Comparison of ENCODE assay signal across 12 mouse cellular contexts in the genomic region with DNA sequence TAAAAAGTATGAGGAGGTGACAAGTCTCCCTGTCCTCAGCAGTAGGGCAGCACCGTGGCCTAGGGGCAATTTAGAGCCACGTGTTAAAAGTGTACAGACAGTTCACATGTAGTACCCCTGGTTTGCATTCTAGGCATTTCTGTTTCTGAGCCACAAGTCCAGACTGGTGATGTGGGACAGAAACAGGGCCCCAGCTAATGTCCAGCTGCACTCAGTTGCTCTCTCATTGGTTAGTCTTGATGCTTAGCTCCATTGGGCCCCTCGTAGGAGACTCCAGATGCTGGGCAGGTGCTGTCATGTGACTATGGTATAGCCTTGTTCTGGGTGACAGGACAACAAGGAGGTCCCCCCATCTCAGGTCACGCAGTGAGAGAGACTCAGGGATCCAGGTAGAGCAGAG. TPM values are rescaled to one million over a fixed set of nuclear protein-coding genes. Genes with fewer than 3 reads are reported as not detected.
A peak's percentile ranks its signal among the peaks of the same experiment; 100 is the strongest.
DNase-seq lines count a peak whose midpoint lies in the region; ATAC-seq and TF ChIP-seq lines count a peak whose summit lies in the region.
"Had no signal": no experiment of that assay in that cellular context is flagged by ENCODE, and none has a peak within 500 bp of the region (broad histone marks: within the 10 kb centered on the region; RNA-seq: fewer than 3 reads in every experiment).

No protein-coding gene starts in this region.

- no peaks in the 10 kb centered on the region for H3K9me3 ChIP-seq in hindbrain, embryonic 11.5 days (ENCODE audit: control insufficient read depth, low read length)
- H3K9me3 ChIP-seq in limb, embryonic 15.5 days, result no peaks in the 10 kb centered on the region
- H3K9me3 ChIP-seq in neural tube, embryonic 15.5 days (replicated peaks), result no peaks in the 10 kb centered on the region
- H3K9me3 ChIP-seq: liver, embryonic 15.5 days had no signal

- H3K4me3 ChIP-seq in layer of hippocampus, adult 2 months, result no peak overlapping the region; the same call in 1 of the 2 replicates
- H3K4me3 ChIP-seq in hindbrain, embryonic 11.5 days (ENCODE audit: low read depth, low read length), result no peak overlapping the region
- peak overlapping the region; percentile 9; the same call in 1 of the 2 replicates for H3K4me3 ChIP-seq in limb, embryonic 15.5 days
- no peak overlapping the region for H3K4me3 ChIP-seq in neural tube, embryonic 15.5 days (replicated peaks)
- H3K4me3 ChIP-seq: liver, embryonic 15.5 days had no signal

- H3K4me1 ChIP-seq in hindbrain, embryonic 11.5 days (replicated peaks; ENCODE audit: control insufficient read depth, insufficient read depth, low read length), result peaks cover 27% of the 10 kb centered on the region
- peaks cover 74% of the 10 kb centered on the region for H3K4me1 ChIP-seq in limb, embryonic 15.5 days
- peaks cover 87% of the 10 kb centered on the region for H3K4me1 ChIP-seq in neural tube, embryonic 15.5 days
- H3K4me1 ChIP-seq: liver, embryonic 15.5 days had no signal

- H3K27me3 ChIP-seq in hindbrain, embryonic 11.5 days (ENCODE audit: control insufficient read depth, insufficient read depth, low read length), result no peaks in the 10 kb centered on the region
- no peaks in the 10 kb centered on the region for H3K27me3 ChIP-seq in limb, embryonic 15.5 days
- H3K27me3 ChIP-seq in neural tube, embryonic 15.5 days (replicated peaks), result no peaks in the 10 kb centered on the region

- no peak for DNase-seq in layer of hippocampus, adult 2 months (ENCODE audit: low spot score in 2 of 2)
- no peak for DNase-seq in layer of hippocampus, adult 9-10 months (ENCODE audit: low spot score)
- no peak for DNase-seq in hindbrain, embryonic 11.5 days (ENCODE audit: low spot score)
- no peak for DNase-seq in thymus, postnatal 25 days
- no peak for DNase-seq in lung, postnatal 36 days
- no peak for DNase-seq in adipocyte (ENCODE audit: low spot score)
- DNase-seq: heart, postnatal 36 days; kidney, postnatal 10 days; thymus, postnatal 36 days had no signal

- H3K4me2 ChIP-seq in hindbrain, embryonic 11.5 days (replicated peaks; ENCODE audit: low read depth, low read length), result peak overlapping the region; percentile 25
- peak overlapping the region; percentile 50; the same call in 1 of the 2 replicates for H3K4me2 ChIP-seq in limb, embryonic 15.5 days
- peak overlapping the region; percentile 92 for H3K4me2 ChIP-seq in neural tube, embryonic 15.5 days
- H3K4me2 ChIP-seq: liver, embryonic 15.5 days had no signal

- ATAC-seq in hindbrain, embryonic 11.5 days (ENCODE audit: low FRiP score), result no peak
- no peak for ATAC-seq in limb, embryonic 15.5 days (ENCODE audit: insufficient number of reproducible peaks, low FRiP score, low TSS enrichment, low read depth)
- no peak for ATAC-seq in neural tube, embryonic 15.5 days (ENCODE audit: low FRiP score)

- H3K9ac ChIP-seq in hindbrain, embryonic 11.5 days (ENCODE audit: low read depth, low read length), result 0 out of 2 replicates have a peak overlapping the region, but pooled peaks have one; percentile 8
- H3K9ac ChIP-seq in limb, embryonic 15.5 days, result no peak overlapping the region
- 0 out of 2 replicates have a peak overlapping the region, but pooled peaks have one; percentile 11 for H3K9ac ChIP-seq in neural tube, embryonic 15.5 days (replicated peaks)
- H3K9ac ChIP-seq: liver, embryonic 15.5 days had no signal

- 0 out of 2 replicates have a peak overlapping the region, but pooled peaks have one; percentile 7 for H3K27ac ChIP-seq in layer of hippocampus, adult 2 months
- peak overlapping the region; percentile 37; the same call in 1 of the 2 replicates for H3K27ac ChIP-seq in hindbrain, embryonic 11.5 days (ENCODE audit: low read depth, low read length)
- H3K27ac ChIP-seq in limb, embryonic 15.5 days, result no peak overlapping the region
- no peak overlapping the region; the same call in 1 of the 2 replicates for H3K27ac ChIP-seq in neural tube, embryonic 15.5 days (replicated peaks)
- H3K27ac ChIP-seq: liver, embryonic 15.5 days had no signal

- peaks cover 11% of the 10 kb centered on the region for H3K36me3 ChIP-seq in hindbrain, embryonic 11.5 days (ENCODE audit: control insufficient read depth, insufficient read depth, low read length)
- H3K36me3 ChIP-seq in limb, embryonic 15.5 days, result peaks cover 36% of the 10 kb centered on the region
- peaks cover 18% of the 10 kb centered on the region for H3K36me3 ChIP-seq in neural tube, embryonic 15.5 days
- H3K36me3 ChIP-seq: liver, embryonic 15.5 days had no signal

- 44% methylated on average over 4 of the region's 4 CpGs for WGBS in hindbrain, embryonic 11.5 days
- 30% methylated on average over 4 of the region's 4 CpGs for WGBS in limb, embryonic 15.5 days
- WGBS in neural tube, embryonic 15.5 days, result 26% methylated on average over 4 of the region's 4 CpGs

- TF ChIP-seq CTCF in layer of hippocampus, adult 2 months (conservative IDR thresholded peaks at IDR 0.05), result no peak

RNA-seq across cellular contexts. Expression of gene Axin2, which starts 9.0 kb away (rescaled TPM):
- 10 to 100 TPM; 31.1 to 32.7 TPM for total RNA-seq in layer of hippocampus, adult 2 months (2021)
- 20.1 and 26.5 TPM in 2 replicates for polyA plus RNA-seq in hindbrain, embryonic 11.5 days (2014; fragmentation: Nextera tagmentation; extraction: Ambion mirVana)
- polyA plus RNA-seq in limb, embryonic 15.5 days (2015; fragmentation: Nextera tagmentation; extraction: Ambion mirVana), result 15.8 and 20.3 TPM in 2 replicates
- 6.1 and 6.3 TPM in 2 replicates for polyA plus RNA-seq in neural tube, embryonic 15.5 days (2015; fragmentation: Nextera tagmentation; extraction: Ambion mirVana)

Comparison
In these comparisons a context has a peak if more than half of its experiments do, and no peak if none do; other contexts are left out.
1. H3K27ac ChIP-seq: peak in layer of hippocampus, adult 2 months (single experiment) and hindbrain, embryonic 11.5 days (single experiment); none in limb, embryonic 15.5 days (single experiment) and neural tube, embryonic 15.5 days (single experiment).
2. H3K4me2 ChIP-seq: peak in every context shown above with its lines; median percentile 92 in neural tube, embryonic 15.5 days; 50 in limb, embryonic 15.5 days; 25 in hindbrain, embryonic 11.5 days.